Mouse (Mus musculus) liver, embryonic 13.5 days (tissue): ENCODE results near the gene Irak1. TPM values are rescaled to one million over a fixed set of nuclear protein-coding genes. Genes with fewer than 3 reads are reported as not detected.

Experiments used
- ATAC-seq: fragments of 200-750 bp; cut with Nextera tagmentation; 2 replicates; pipeline ENCODE4 v1.8.0; 2017; ENCODE audit warnings: low read depth, mild to moderate bottlenecking, moderate number of reproducible peaks, moderate library complexity
- DNase-seq: peaks from one replicate; pipeline ENCODE4 v3.0.0; 2022
- H3K27ac ChIP-seq: fragments of 300-500 bp; sonication (generic); 2 replicates; pipeline ENCODE4 v1.5.1; 2015; ENCODE audit warnings: moderate library complexity, mild to moderate bottlenecking, inconsistent platforms
- H3K27me3 ChIP-seq: fragments of 300-500 bp; sonication (generic); 2 replicates; pipeline ENCODE4 v1.6.1; 2015; ENCODE audit warnings: mild to moderate bottlenecking, inconsistent platforms
- H3K36me3 ChIP-seq: fragments of 300-500 bp; sonication (generic); 2 replicates; pipeline ENCODE4 v1.6.1; 2015; ENCODE audit warnings: mild to moderate bottlenecking, inconsistent platforms
- H3K4me1 ChIP-seq: fragments of 300-500 bp; sonication (generic); replicated peaks from 2 replicates; pipeline ENCODE4 v1.6.1; 2015; ENCODE audit warnings: inconsistent platforms
- H3K4me2 ChIP-seq: fragments of 300-500 bp; sonication (generic); 2 replicates; pipeline ENCODE4 v1.6.1; 2015; ENCODE audit warnings: inconsistent platforms, mild to moderate bottlenecking, moderate library complexity
- H3K4me3 ChIP-seq: fragments of 300-500 bp; sonication (generic); replicated peaks from 2 replicates; pipeline ENCODE4 v1.5.1; 2015; ENCODE audit warnings: mild to moderate bottlenecking, inconsistent platforms
- H3K9ac ChIP-seq: fragments of 300-500 bp; sonication (generic); 2 replicates; pipeline ENCODE4 v1.6.1; 2015; ENCODE audit warnings: mild to moderate bottlenecking, inconsistent platforms
- H3K9me3 ChIP-seq: fragments of 300-500 bp; sonication (generic); replicated peaks from 2 replicates; pipeline ENCODE4 v1.6.1; 2016; ENCODE audit warnings: inconsistent platforms
- WGBS: fragments of 180-500 bp; shearing (Covaris S2); methylation state at CpG from one replicate; pipeline ENCODE4 v1.1.7; 2015; ENCODE audit not compliant: insufficient replicate concordance; 5-methylcytosine and 5-hydroxymethylcytosine counted together
- microRNA counts: library from miRNA; unstranded; fragments of <30 nt; microRNA quantifications from one replicate; lab custom pipeline; 2016
- microRNA-seq: library from miRNA; unstranded; fragments of <30 nt; microRNA quantifications from one replicate; pipeline ENCODE4, GENCODE M21; 2016
- polyA plus RNA-seq: library from polyadenylated mRNA; unstranded; fragments of >200 nt; fragmentation: Nextera tagmentation; extraction: Ambion mirVana; gene quantifications from 2 replicates; pipeline ENCODE4 v1.2.1, GENCODE M21; 2015

Gene Irak1
- polyA plus RNA-seq, 1 experiment from 2014 or later, result 25.0 TPM

DNA sequence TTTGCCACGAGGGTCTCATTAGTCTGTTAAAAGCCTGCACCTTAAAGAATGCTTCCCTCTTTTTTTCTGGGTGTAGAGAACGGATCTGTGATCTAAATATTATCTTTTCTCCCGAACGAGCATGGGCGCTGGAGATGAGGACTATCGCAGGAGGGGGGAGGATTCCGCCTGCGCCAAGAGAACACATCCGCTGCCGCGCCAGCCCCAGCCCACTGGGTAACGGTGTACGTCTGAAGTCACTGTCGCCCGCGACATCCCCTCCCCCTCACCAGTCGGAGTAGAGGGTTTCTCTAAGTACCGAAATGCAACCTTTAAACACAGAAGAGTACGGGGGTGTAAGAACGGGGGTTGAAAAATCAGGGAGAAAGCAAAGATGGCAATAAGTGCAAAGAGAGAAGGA lies 58.4 kb downstream of the Irak1 start:
- Histone ChIP-seq H3K36me3 (peaks cover 43% of the 10 kb centered on the region), H3K9ac (peak overlapping the region; percentile 88), H3K27me3 (no peaks in the 10 kb centered on the region), H3K4me2 (peak overlapping the region; percentile 85), H3K4me3 (peak overlapping the region; percentile 83), H3K9me3 (no peaks in the 10 kb centered on the region), H3K27ac (peak overlapping the region; percentile 98), H3K4me1 (peaks cover 49% of the 10 kb centered on the region)
- DNase-seq, result peak; percentile 40
- WGBS, result 16% methylated on average over 20 of the region's 20 CpGs
- ATAC-seq, result no peak

DNA sequence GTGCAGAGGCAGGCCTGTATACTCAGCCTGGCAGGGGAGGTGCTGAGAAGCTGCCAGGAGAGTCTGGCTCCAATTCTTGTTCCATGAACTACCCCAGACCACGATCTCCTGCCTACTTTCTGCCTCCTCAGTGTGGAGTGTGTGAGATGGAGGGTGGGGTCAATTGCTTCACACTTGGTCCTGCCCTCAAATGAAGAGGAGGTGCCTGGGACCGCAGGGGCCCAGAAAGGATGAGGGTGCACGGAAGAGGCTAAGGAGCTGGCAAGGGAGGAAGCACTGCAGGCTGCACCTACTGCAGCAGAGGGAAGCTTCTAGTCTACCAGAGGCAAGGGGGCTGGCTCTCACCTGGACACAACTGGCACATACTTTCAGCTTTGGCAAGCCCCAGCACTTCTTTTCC lies 59.4 kb downstream of the Irak1 start:
- H3K4me1 ChIP-seq, result peaks cover 46% of the 10 kb centered on the region
- peak overlapping the region; percentile 98 for H3K27ac ChIP-seq
- peak overlapping the region; percentile 85 for H3K4me2 ChIP-seq
- no peaks in the 10 kb centered on the region for H3K9me3 ChIP-seq
- DNase-seq (peak; percentile 34), ATAC-seq (peak; percentile 60)
- 28% methylated on average over 3 of the region's 3 CpGs for WGBS
- peaks cover 53% of the 10 kb centered on the region for H3K36me3 ChIP-seq
- H3K9ac ChIP-seq, result peak overlapping the region; percentile 88
- no peaks in the 10 kb centered on the region for H3K27me3 ChIP-seq
- H3K4me3 ChIP-seq, result peak overlapping the region; percentile 83

MicroRNAs encoded within 50 kb of the gene (microRNA counts, 519-probe panel; counts per million panel counts)
- 114 counts per million for microRNA mmu-miR-718 (lab: Ali Mortazavi, UCI)

Small RNA genes within 50 kb of the gene (microRNA-seq; reads per million reads assigned to microRNA genes)
- gene Mir5132 (2.1 reads per million), gene Mir718 (1.5 reads per million)

Other genes starting within 250 kb of the Irak1 start
- 0.71 and 0.83 TPM in 2 replicates for gene Srpk3, start 249.5 kb downstream of the Irak1 start, polyA plus RNA-seq
- 130 and 131 TPM in 2 replicates for gene Idh3g, start 237.0 kb downstream of the Irak1 start, polyA plus RNA-seq
- gene Ssr4, start 236.9 kb downstream of the Irak1 start, polyA plus RNA-seq, result 144 and 157 TPM in 2 replicates
- 0.06 and 0.07 TPM in 2 replicates for gene Pdzd4, start 198.9 kb downstream of the Irak1 start, polyA plus RNA-seq
- gene Avpr2, start 131.8 kb downstream of the Irak1 start, polyA plus RNA-seq, result 0.06 and 0.10 TPM in 2 replicates
- gene L1cam, start 127.8 kb downstream of the Irak1 start, polyA plus RNA-seq, result 0.16 and 0.19 TPM in 2 replicates
- 4.7 and 4.8 TPM in 2 replicates for gene Arhgap4, start 102.0 kb downstream of the Irak1 start, polyA plus RNA-seq
- gene Naa10, start 102.0 kb downstream of the Irak1 start, polyA plus RNA-seq, result 129 and 131 TPM in 2 replicates
- gene Renbp, start 93.1 kb downstream of the Irak1 start, polyA plus RNA-seq, result 17.5 TPM in 2 replicates
- gene Hcfc1, start 57.6 kb downstream of the Irak1 start, polyA plus RNA-seq, result 34.9 and 38.5 TPM in 2 replicates
- not detected in 2 replicates for gene Opn1mw, start 103.5 kb upstream of the Irak1 start, polyA plus RNA-seq
- gene Mecp2, start 111.4 kb upstream of the Irak1 start, polyA plus RNA-seq, result 6.2 and 6.8 TPM in 2 replicates
- not detected in 2 replicates for gene Tex28, start 143.9 kb upstream of the Irak1 start, polyA plus RNA-seq
- gene Tktl1, start 153.3 kb upstream of the Irak1 start, polyA plus RNA-seq, result not detected in 2 replicates
- 38.9 and 43.6 TPM in 2 replicates for gene Flna, start 225.9 kb upstream of the Irak1 start, polyA plus RNA-seq
- 11.5 and 11.8 TPM in 2 replicates for gene Emd, start 230.8 kb upstream of the Irak1 start, polyA plus RNA-seq
- 609 and 656 TPM in 2 replicates for gene Rpl10, start 246.9 kb upstream of the Irak1 start, polyA plus RNA-seq